Mouse (Mus musculus) frontal cortex, postnatal 10 days (tissue): Measurements from ENCODE around the gene Alpl.

Source experiments
- DNase-seq, 2 experiments: peaks; one replicate each; pipeline ENCODE4 v3.0.0; 2022; ENCODE audit warnings: low spot score in 2 of 2, mixed read lengths in 1 of 2

Gene Alpl

GRCm38 (mm10) chr4:137800324-137800723 is 4.1 kb upstream of the Alpl start:
- no peak for DNase-seq

GRCm38 (mm10) chr4:137797038-137797437 is 854 bp upstream of the Alpl start:
- DNase-seq = no peak

- no peak for DNase-seq
These were observed 1.8 kb downstream of the Alpl start for GRCm38 (mm10) chr4:137794178-137794900.

GRCm38 (mm10) chr4:137793611-137794010 is 2.6 kb downstream of the Alpl start:
- DNase-seq = no peak

- DNase-seq = no peak
These were observed 4.7 kb downstream of the Alpl start for GRCm38 (mm10) chr4:137791440-137791839.

GRCm38 (mm10) chr4:137790981-137791380 is 5.2 kb downstream of the Alpl start:
- DNase-seq = no peak

- no peak for DNase-seq
These were observed 7.6 kb downstream of the Alpl start for GRCm38 (mm10) chr4:137788511-137789049.

- DNase-seq = no peak
These were observed 8.4 kb downstream of the Alpl start for GRCm38 (mm10) chr4:137787589-137788289.

GRCm38 (mm10) chr4:137786488-137786887 is 9.7 kb downstream of the Alpl start:
- no peak for DNase-seq

- DNase-seq = no peak
These were observed 10.9 kb downstream of the Alpl start for GRCm38 (mm10) chr4:137785270-137785669.

GRCm38 (mm10) chr4:137784741-137785140 is 11.4 kb downstream of the Alpl start:
- no peak for DNase-seq

- peak; percentile 58 to 65 for DNase-seq
These were observed 12.5 kb downstream of the Alpl start for GRCm38 (mm10) chr4:137783541-137784191.

GRCm38 (mm10) chr4:137781949-137782348 is 14.2 kb downstream of the Alpl start:
- no peak for DNase-seq

- DNase-seq = no peak
These were observed 15.2 kb downstream of the Alpl start for GRCm38 (mm10) chr4:137780986-137781385.

- DNase-seq = no peak
These were observed 17.6 kb downstream of the Alpl start for GRCm38 (mm10) chr4:137778397-137779184.

GRCm38 (mm10) chr4:137777866-137778265 is 18.3 kb downstream of the Alpl start:
- no peak for DNase-seq

GRCm38 (mm10) chr4:137774505-137774904 is 21.7 kb downstream of the Alpl start:
- no peak for DNase-seq

- DNase-seq = no peak
These were observed 22.2 kb downstream of the Alpl start for GRCm38 (mm10) chr4:137774013-137774412.

- DNase-seq = no peak
These were observed 22.8 kb downstream of the Alpl start for GRCm38 (mm10) chr4:137773369-137773899.

GRCm38 (mm10) chr4:137772438-137773056 is 23.6 kb downstream of the Alpl start:
- no peak for DNase-seq

GRCm38 (mm10) chr4:137771749-137772148 is 24.4 kb downstream of the Alpl start:
- no peak for DNase-seq
